Mouse (Mus musculus): Measurements from ENCODE around the gene Igflr1. TPM values are rescaled to one million over a fixed set of nuclear protein-coding genes. Genes with fewer than 3 reads are reported as not detected.

Gene Igflr1
- polyA plus RNA-seq, 1 experiment from 2014 or later = 2.2 TPM

DNA sequence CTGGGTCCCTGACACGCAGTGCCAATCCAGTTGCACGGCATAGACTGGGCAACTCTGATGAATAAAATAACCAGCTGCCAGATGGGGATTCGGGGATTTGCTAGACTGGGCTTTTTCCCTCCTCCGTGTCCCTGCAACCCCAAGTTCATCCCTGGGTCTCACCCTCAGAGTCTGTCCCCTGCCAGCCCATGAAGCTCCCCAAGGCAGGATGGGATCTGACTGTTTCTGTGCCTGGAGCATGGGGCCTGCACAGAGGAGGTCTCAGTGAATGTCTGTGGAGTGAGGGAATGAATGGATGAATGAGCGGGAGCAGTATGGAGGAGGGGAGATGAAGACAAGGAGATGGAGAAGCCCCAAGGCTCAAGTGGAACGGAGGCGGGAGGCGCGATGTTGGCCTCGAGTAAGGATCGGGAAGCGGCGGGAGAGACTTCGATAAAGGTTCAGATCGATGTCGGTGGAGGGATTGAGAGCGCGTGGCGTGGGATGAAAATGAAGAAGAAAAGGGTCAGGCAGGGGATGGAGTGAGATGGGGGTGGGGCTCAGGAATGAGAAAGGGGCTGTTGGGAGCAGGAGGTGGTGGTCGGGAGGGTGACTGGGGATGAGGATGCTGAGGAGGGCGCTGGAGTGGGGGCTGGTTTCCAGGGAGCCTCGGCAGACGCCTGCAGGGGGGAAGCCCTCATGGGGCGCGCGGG is 31.1 kb upstream of the Igflr1 start:
- H3K27ac ChIP-seq = 0 out of 2 replicates have a peak overlapping the region, but pooled peaks have one; percentile 36
- peak; percentile 6; the same call in 1 of the 2 replicates for ATAC-seq (ENCODE audit: insufficient read depth, low FRiP score, low read depth)
- no peaks in the 10 kb centered on the region for H3K27me3 ChIP-seq (replicated peaks)
- 8% methylated on average over 26 of the region's 26 CpGs for WGBS
- H3K9me3 ChIP-seq = no peaks in the 10 kb centered on the region
- H3K9ac ChIP-seq = peak overlapping the region; percentile 54
- H3K4me2 ChIP-seq = peak overlapping the region; percentile 96
- peaks cover 15% of the 10 kb centered on the region; the same call in 1 of the 2 replicates for H3K4me1 ChIP-seq
- H3K4me3 ChIP-seq (replicated peaks) = peak overlapping the region; percentile 72
- H3K36me3 ChIP-seq = peaks cover 25% of the 10 kb centered on the region

DNA sequence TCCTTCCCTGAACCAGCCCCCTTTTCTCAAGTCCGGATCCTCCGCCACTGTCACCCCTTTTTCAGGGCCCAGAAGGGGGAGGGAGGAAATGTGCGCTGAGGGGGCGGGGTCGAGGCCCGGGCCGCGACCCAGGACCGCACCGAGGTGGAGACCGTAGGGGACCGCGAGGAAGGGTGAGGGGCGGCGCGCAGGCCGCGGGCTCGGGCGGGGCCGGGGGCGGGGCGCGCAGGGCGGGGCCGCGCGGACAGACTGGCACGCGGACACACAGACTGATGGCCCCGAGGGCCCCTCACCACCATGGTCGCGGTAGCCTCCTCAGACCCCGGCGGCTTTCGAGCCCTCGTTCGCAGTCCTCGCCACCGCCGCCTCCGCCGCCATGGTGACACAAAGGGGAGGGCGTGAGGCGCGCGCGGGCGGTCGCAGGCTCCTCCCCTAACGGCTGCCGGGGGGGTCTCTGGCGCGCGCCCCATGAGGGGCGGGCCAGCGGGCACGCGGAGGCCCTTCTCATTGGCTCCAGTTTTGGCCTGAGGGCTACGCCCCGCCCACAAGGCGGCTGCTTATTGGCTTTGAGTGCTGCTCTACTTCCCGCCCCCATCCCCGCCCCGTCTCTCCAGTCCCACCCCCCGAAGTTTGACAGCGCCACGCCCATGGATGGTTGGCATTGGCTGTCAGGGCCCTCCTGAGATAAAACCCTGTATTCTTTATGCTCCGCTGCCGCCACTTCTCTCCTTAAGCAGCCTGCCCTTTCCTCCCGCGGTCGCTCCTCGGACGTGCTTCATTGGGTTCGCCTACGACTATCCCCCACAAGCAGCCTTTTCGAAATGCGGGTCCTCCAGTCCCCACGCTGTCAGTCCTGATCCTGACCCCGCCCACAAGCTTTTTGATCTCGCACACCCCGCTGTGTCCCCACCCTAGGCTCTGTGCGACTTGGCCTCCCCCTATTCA is 30.3 kb upstream of the Igflr1 start, which contains the start of gene Arhgap33:
TSS of gene Arhgap33 (minus strand) at position 428 of the 945 bp plus-strand sequence.
- H3K9me3 ChIP-seq = no peaks in the 10 kb centered on the region
- H3K4me1 ChIP-seq = peaks cover 15% of the 10 kb centered on the region; the same call in 1 of the 2 replicates
- H3K27me3 ChIP-seq (replicated peaks) = no peaks in the 10 kb centered on the region
- H3K27ac ChIP-seq = peak within 1 kb of the TSS; percentile 36; the same call in 1 of the 2 replicates
- peaks cover 19% of the 10 kb centered on the region for H3K36me3 ChIP-seq
- ATAC-seq (ENCODE audit: insufficient read depth, low FRiP score, low read depth) = peak; percentile 96
- under 1% methylated on average over 70 of the region's 84 CpGs for WGBS
- peak within 1 kb of the TSS; percentile 96 for H3K4me2 ChIP-seq
- peak within 1 kb of the TSS; percentile 54 for H3K9ac ChIP-seq
- H3K4me3 ChIP-seq (replicated peaks) = peak within 1 kb of the TSS; percentile 72

DNA sequence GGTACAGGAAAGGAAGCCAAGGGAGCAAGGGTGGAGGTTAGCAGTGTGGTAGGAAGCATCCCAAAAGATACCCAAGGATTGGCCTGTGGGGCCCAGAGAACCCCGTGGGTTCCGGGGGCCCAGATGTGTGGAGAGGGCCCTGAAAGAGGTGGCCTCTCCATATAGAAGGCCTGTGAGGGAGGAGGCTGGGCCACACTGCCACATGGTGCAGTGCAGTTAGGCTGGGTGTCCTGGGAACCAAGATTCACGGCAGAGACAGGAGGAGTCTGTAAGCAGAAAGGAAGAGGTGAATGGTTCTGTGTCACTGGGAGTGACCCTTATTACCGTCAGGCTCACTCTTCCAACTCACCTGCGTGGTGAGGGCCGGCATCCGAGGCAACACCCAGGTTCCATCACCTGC is 24.7 kb upstream of the Igflr1 start:
- WGBS = 88% methylated on average over 7 of the region's 7 CpGs
- no peak overlapping the region for H3K27ac ChIP-seq

DNA sequence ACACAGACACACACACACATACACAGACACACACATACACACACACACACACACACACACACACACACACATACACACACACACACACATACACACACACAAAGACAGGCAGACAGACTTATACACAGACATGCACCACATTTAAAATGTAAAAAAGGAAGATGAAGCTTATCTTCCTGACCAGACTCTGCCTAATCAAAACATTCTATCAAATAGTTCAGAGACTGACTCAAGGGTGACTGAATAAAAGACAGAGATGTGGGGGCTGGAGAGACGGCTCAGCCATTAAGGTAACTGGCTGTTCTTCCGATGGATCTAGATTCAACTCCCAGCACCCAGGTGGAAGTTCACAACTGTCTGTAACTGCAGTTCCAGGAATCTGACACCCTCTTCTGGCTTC is 20.9 kb upstream of the Igflr1 start:
- no peak overlapping the region for H3K9ac ChIP-seq
- H3K36me3 ChIP-seq = peaks cover 23% of the 10 kb centered on the region
- no peak overlapping the region for H3K27ac ChIP-seq
- no peaks in the 10 kb centered on the region for H3K4me1 ChIP-seq
- WGBS = 81% methylated on average over 2 of the region's 2 CpGs
- H3K9me3 ChIP-seq = no peaks in the 10 kb centered on the region
- no peaks in the 10 kb centered on the region for H3K27me3 ChIP-seq (replicated peaks)
- H3K4me3 ChIP-seq (replicated peaks) = no peak overlapping the region
- ATAC-seq (ENCODE audit: insufficient read depth, low FRiP score, low read depth) = no peak
- H3K4me2 ChIP-seq = no peak overlapping the region

More for the DNA sequence above, 24.7 kb upstream of the Igflr1 start:
- Histone ChIP-seq H3K9me3 (no peaks in the 10 kb centered on the region), H3K4me3 (replicated peaks) (no peak overlapping the region), H3K4me1 (0 out of 2 replicates have a peak, but pooled peaks cover under 1% of the 10 kb centered on the region), H3K36me3 (peaks cover 16% of the 10 kb centered on the region; the same call in 1 of the 2 replicates), H3K27me3 (replicated peaks) (no peaks in the 10 kb centered on the region), H3K9ac (no peak overlapping the region), H3K4me2 (no peak overlapping the region)
- ATAC-seq (ENCODE audit: insufficient read depth, low FRiP score, low read depth) = no peak

DNA sequence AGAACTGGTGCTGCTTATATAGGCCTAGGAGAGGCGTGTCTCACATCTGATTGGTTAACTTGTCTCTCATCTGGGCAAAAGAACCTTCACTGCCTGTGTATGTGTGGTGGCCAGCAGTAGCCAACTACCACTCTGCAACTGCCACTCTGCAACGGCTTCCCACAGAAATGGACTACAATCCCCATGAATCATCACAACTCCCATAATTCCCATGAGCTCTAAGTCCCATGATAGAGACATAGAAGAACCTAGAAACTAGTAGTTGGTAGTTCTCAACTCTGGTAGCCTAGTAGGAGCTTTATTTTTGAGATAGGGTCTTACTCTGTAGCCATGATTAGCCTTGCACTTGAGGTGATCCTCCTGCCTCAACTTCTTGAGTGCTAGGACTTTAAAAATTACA is 15.3 kb upstream of the Igflr1 start:
- 87% methylated on average over 2 of the region's 2 CpGs for WGBS
- Histone ChIP-seq H3K27ac (no peak overlapping the region), H3K9me3 (no peaks in the 10 kb centered on the region), H3K36me3 (peaks cover 8% of the 10 kb centered on the region), H3K27me3 (replicated peaks) (no peaks in the 10 kb centered on the region), H3K4me2 (no peak overlapping the region), H3K4me1 (peaks cover 10% of the 10 kb centered on the region), H3K4me3 (replicated peaks) (no peak overlapping the region), H3K9ac (no peak overlapping the region)
- no peak for ATAC-seq (ENCODE audit: insufficient read depth, low FRiP score, low read depth)

DNA sequence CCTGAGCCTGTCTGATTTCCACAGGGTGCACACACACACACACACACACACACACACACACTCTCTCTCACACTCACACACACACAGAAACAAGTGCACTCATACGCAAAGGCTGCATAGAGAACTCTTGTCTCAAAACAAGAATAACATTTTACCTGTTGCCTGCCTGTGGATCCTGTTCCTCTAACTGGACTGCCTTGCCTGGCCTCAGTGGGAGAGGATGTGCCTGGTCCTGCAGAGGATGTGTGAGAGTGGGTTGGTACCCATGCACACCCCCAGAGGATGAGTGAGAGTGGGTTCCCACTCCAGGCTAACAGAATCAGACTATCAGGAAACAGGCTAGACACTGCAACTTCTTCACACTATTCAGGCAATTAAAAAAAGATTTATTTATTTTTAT is 14.6 kb upstream of the Igflr1 start:
- Histone ChIP-seq H3K27ac (no peak overlapping the region), H3K4me1 (peaks cover 10% of the 10 kb centered on the region), H3K4me2 (no peak overlapping the region), H3K27me3 (replicated peaks) (no peaks in the 10 kb centered on the region), H3K9ac (no peak overlapping the region), H3K36me3 (peaks cover 15% of the 10 kb centered on the region), H3K4me3 (replicated peaks) (no peak overlapping the region), H3K9me3 (no peaks in the 10 kb centered on the region)
- no peak for ATAC-seq (ENCODE audit: insufficient read depth, low FRiP score, low read depth)
- 100% methylated on average over 1 of the region's 1 CpGs for WGBS

DNA sequence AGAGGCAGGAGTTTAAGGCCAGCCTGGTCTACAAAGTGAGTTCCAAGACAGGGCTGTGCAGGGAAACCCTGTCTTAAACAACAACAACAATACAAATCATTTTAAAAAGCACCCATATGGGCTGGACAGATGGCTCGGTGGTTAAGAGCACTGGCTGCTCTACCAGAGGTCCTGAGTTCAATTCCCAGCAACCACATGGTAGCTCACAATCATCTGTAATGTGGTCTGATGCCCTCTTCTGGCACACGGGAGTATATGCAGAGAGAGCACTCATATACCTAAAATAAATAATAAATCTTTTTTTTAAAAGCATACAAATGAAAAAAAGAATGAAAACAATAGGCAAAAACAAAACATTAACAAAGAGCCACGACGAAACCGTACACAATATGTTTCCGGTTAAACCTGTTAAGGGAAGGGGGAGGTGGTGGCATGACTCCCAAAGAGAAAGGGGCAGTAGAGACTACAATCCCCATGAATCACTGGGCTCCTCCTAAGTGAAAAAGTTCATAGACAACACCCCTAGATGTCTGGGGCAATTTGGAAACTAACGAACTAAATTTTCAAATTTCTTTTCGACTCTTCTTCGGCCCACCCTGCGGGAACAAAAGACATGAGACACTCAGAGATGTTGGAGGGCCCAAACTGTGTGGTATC is 13.7 kb upstream of the Igflr1 start:
- peak overlapping the region; percentile 46; the same call in 1 of the 2 replicates for H3K9ac ChIP-seq
- H3K27ac ChIP-seq = peak overlapping the region; percentile 99
- no peaks in the 10 kb centered on the region for H3K9me3 ChIP-seq
- H3K27me3 ChIP-seq (replicated peaks) = no peaks in the 10 kb centered on the region
- 2% methylated on average over 10 of the region's 10 CpGs for WGBS
- peaks cover 10% of the 10 kb centered on the region for H3K4me1 ChIP-seq
- H3K4me2 ChIP-seq = peak overlapping the region; percentile 97
- peaks cover 16% of the 10 kb centered on the region for H3K36me3 ChIP-seq
- ATAC-seq (ENCODE audit: insufficient read depth, low FRiP score, low read depth) = peak; percentile 41; the same call in 1 of the 2 replicates
- H3K4me3 ChIP-seq (replicated peaks) = peak overlapping the region; percentile 76

DNA sequence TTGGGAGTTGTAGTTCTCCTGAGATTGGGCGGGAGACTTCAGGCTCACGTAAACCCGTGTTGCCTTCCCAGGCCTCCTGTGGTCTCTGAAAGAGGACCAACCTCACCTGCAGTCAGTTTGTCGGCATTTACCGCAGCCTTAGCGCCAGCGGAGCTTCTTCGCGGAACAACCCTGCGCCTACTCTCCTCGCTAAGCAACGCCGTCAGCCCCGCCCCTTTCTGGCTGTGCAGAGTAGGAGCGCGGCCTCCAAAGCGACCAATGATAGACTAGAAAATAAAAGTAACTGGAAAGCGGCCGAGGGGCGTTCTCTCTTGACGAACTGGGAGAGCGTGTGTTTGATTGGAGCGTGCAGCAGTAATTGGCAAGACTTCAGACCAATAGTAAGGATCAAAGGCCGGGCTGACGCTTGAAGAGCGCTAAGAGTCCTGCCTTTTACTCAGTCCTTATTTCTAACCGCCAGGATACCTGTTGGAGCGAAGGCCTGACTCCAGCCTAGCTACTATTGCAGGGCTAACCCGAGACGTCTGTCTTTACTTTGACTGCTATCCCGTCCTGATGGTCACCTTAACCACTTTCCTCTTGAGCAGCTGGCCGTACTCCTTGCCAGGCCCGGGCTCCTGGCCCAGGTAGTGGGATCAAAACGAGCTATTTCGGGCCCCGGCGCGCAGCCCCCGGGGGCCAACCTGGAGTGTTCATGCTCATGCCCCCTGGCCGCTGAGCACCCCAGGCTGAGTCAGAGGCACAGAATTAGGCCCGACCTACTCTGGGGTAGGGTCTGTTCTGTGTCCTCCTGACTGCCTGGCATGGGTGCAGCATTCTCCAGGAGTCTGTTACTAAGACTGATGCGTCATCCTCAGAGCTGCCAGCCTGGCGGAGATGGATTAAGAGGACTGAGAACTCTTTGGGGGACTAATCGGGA is 12.9 kb upstream of the Igflr1 start, which contains the start of the genes Hspb6 and Proser3:
TSS of gene Hspb6 (plus strand) at position 77 of the 919 bp plus-strand sequence.
TSS of gene Proser3 (minus strand) at position 198 of the 919 bp plus-strand sequence.
- ATAC-seq (ENCODE audit: insufficient read depth, low FRiP score, low read depth) = peak; percentile 96
- 1% methylated on average over 44 of the region's 44 CpGs for WGBS

DNA sequence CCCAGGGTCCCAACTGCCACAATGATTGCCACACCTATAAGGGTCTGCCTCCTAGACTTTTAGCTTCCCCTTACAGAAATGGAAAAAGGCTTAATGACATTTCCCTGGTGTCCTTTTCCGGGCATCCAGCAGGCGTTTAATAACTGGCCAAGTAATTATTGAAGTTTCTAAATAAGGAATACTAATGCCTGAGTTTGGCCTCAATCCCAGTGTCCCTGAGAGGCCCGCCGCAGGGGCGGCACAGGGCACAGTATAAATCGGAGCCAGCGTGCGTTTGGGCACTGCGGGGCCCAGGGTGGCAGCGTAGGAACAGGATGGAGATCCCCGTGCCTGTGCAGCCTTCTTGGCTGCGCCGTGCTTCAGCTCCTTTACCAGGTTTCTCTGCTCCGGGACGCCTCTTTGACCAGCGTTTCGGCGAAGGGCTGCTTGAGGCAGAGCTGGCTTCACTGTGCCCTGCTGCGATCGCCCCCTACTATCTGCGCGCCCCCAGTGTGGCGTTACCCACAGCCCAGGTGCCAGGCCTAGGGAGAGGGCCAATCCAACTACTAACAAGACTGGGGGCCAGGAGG is 12.1 kb upstream of the Igflr1 start:
- H3K36me3 ChIP-seq = peaks cover 23% of the 10 kb centered on the region
- peak overlapping the region; percentile 76 for H3K4me3 ChIP-seq (replicated peaks)
- peaks cover 11% of the 10 kb centered on the region for H3K4me1 ChIP-seq
- WGBS = 4% methylated on average over 23 of the region's 23 CpGs
- peak overlapping the region; percentile 77 for H3K9ac ChIP-seq
- no peaks in the 10 kb centered on the region for H3K9me3 ChIP-seq
- ATAC-seq (ENCODE audit: insufficient read depth, low FRiP score, low read depth) = no peak; the same call in 1 of the 2 replicates
- H3K4me2 ChIP-seq = peak overlapping the region; percentile 97
- no peaks in the 10 kb centered on the region for H3K27me3 ChIP-seq (replicated peaks)
- H3K27ac ChIP-seq = peak overlapping the region; percentile 99

More for the DNA sequence above, 12.9 kb upstream of the Igflr1 start, which contains the start of the genes Hspb6 and Proser3:
- Histone ChIP-seq H3K4me3 (replicated peaks) (peak within 1 kb of the TSS; percentile 76), H3K36me3 (peaks cover 23% of the 10 kb centered on the region), H3K27me3 (replicated peaks) (no peaks in the 10 kb centered on the region), H3K27ac (peak within 1 kb of the TSS; percentile 99), H3K4me2 (peak within 1 kb of the TSS; percentile 97), H3K9ac (peak within 1 kb of the TSS; percentile 77), H3K4me1 (peaks cover 10% of the 10 kb centered on the region), H3K9me3 (no peaks in the 10 kb centered on the region)

DNA sequence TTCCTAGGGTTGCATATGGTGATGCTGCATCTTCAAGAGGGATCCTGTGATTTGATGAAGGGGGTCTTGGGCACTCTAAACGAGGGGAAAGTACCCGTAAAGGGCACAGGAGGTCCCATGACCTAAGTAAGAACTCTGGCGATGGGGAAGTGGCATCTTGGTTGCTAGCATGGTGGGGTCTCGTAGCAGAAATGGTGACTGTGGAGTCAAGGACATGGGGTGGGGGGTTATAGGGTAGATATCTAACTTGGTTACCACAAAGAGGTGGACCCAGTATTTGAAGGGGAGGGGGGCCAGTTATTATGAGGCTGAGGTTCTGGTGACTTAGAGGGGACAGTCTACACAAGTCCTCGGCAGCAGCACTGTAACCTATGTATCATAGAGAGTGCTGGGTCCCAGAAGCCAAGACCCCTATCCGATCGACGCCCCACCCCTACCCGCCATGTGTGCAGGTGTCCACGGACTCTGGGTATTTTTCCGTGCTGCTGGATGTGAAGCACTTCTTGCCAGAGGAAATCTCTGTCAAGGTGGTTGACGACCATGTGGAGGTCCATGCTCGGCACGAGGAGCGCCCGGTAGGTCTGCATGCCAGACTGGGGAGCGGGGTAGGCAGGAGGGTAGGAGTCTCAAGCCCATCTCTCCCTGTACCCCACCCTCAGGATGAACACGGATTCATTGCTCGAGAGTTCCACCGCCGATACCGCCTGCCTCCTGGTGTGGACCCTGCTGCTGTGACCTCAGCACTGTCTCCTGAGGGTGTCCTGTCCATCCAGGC is 11.2 kb upstream of the Igflr1 start:
- Histone ChIP-seq H3K4me2 (peak overlapping the region; percentile 97), H3K27me3 (replicated peaks) (no peaks in the 10 kb centered on the region), H3K4me1 (peaks cover 19% of the 10 kb centered on the region), H3K36me3 (peaks cover 23% of the 10 kb centered on the region), H3K9me3 (no peaks in the 10 kb centered on the region), H3K27ac (peak overlapping the region; percentile 99; the same call in 1 of the 2 replicates), H3K4me3 (replicated peaks) (peak overlapping the region; percentile 76), H3K9ac (no peak overlapping the region)
- no peak for ATAC-seq (ENCODE audit: insufficient read depth, low FRiP score, low read depth)
- WGBS = 80% methylated on average over 22 of the region's 22 CpGs

All from stomach, embryonic 15.5 days (tissue).